Mouse (Mus musculus) cerebellum, adult 2 months (tissue): ENCODE data around the gene Lrrc19. TPM values are rescaled to one million over a fixed set of nuclear protein-coding genes. Genes with fewer than 3 reads are reported as not detected.
"Not testable (repeated sequence)": the region's sequence is repeated elsewhere in the genome, so short reads cannot be mapped to it uniquely, and the experiment has no call there.

Experiments
- DNase-seq, 2 experiments: peaks; one replicate each; pipeline ENCODE4 v3.0.0; 2021
- H3K27ac ChIP-seq: fragments of 200-500 bp; 2 replicates; pipeline ENCODE4 v1.5.1; 2012; ENCODE audit warnings: low read length, control low read depth, inconsistent platforms; ENCODE audit not compliant: insufficient read depth
- H3K27me3 ChIP-seq: fragments of 200-500 bp; 2 replicates; pipeline ENCODE4 v1.6.1; 2012; ENCODE audit warnings: inconsistent platforms, mild to moderate bottlenecking, low read length, moderate library complexity; ENCODE audit not compliant: control insufficient read depth, insufficient read depth
- H3K4me1 ChIP-seq: fragments of 200-500 bp; 2 replicates; pipeline ENCODE4 v1.6.1; 2011; ENCODE audit warnings: low read length; ENCODE audit not compliant: control insufficient read depth, insufficient read depth
- H3K4me3 ChIP-seq: fragments of 200-500 bp; replicated peaks from 2 replicates; pipeline ENCODE3; 2011; ENCODE audit warnings: mild to moderate bottlenecking, low read depth, low read length, control low read depth; ENCODE audit not compliant: insufficient read depth
- CTCF ChIP-seq: fragments of 200-500 bp; IDR thresholded peaks from 2 replicates; pipeline ENCODE4 v1.5.1; 2011; ENCODE audit warnings: low read depth, mild to moderate bottlenecking, control low read depth, low read length, moderate library complexity, borderline replicate concordance; ENCODE audit not compliant: insufficient read depth
- POLR2A ChIP-seq: fragments of 200-500 bp; IDR thresholded peaks from 2 replicates; pipeline ENCODE4 v1.6.1; 2011; ENCODE audit warnings: low read length, control low read depth, borderline replicate concordance; ENCODE audit not compliant: insufficient read depth
- WGBS: fragments of 180-500 bp; shearing (Covaris S2); methylation state at CpG from one replicate; pipeline ENCODE4 v1.1.7; 2018; 5-methylcytosine and 5-hydroxymethylcytosine counted together
- polyA plus RNA-seq: library from polyadenylated mRNA; depleted of rRNA; stranded (reverse); fragments of >200 nt; gene quantifications from 2 replicates; pipeline ENCODE4 v1.2.3, GENCODE M21; 2012

The Lrrc19 gene
- polyA plus RNA-seq, 1 experiment = not detected

DNA sequence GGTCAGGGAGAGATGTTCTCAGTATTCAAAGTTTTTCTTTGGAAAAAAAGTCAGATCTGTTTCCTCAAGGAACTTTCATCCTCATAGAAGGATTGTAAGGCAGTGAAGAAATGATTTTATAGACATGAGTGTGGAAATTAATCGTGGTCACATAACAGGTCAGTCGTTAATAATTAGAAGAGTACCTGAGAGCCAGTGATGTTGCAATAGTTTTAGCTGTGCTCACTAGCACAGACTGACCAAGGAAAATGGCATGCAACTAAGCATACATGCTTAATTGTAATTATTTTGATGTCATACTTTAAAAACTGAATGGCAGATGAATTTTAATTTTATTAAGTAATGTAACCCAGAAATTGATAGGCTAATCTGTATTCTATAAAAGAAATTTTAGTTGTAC, 30.7 kb upstream of the Lrrc19 start:
- WGBS = 89% methylated on average over 2 of the region's 2 CpGs
- H3K4me3 ChIP-seq = no peak overlapping the region
- no peak for TF ChIP-seq POLR2A
- TF ChIP-seq CTCF = no peak
- no peak overlapping the region for H3K27ac ChIP-seq
- H3K4me1 ChIP-seq = no peaks in the 10 kb centered on the region
- DNase-seq = no peak
- no peaks in the 10 kb centered on the region for H3K27me3 ChIP-seq

GRCm38 (mm10) chr4:94669718-94670117, 19.8 kb upstream of the Lrrc19 start:
- Histone ChIP-seq H3K4me1 (no peaks in the 10 kb centered on the region), H3K27ac (no peak overlapping the region), H3K4me3 (no peak overlapping the region), H3K27me3 (no peaks in the 10 kb centered on the region)
- TF ChIP-seq POLR2A (no peak), CTCF (no peak)
- WGBS = 48% methylated on average over 1 of the region's 1 CpGs
- no peak for DNase-seq

GRCm38 (mm10) chr4:94650426-94651175, 657 bp upstream of the Lrrc19 start:
- WGBS = 96% methylated on average over 5 of the region's 5 CpGs
- H3K27me3 ChIP-seq = not testable (repeated sequence)

DNA sequence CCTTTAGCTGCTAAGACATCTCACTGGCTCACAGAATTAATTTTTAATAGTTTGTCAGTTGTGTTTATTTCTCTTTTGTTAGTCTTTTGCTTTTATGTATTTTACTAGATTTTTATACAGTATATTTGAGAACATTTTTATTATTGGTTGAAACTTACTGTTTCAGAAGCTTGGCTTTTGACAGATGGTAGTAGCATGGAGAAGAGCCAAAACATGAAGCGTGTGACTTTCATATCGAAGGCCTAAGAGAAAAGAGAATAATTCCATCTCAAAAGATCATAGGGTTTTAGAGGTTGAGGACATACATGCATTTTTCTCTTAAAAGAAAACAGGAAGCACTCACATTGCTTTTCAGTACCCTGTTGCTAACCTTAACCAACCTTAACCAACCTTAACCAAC, 6.8 kb downstream of the Lrrc19 start:
- DNase-seq = peak in 1 of 2 experiments; percentile 15

More at GRCm38 (mm10) chr4:94650426-94651175, 657 bp upstream of the Lrrc19 start:
- H3K27ac ChIP-seq, H3K4me3 ChIP-seq, DNase-seq, H3K4me1 ChIP-seq: not testable (repeated sequence)

GRCm38 (mm10) chr4:94620077-94620476, 29.9 kb downstream of the Lrrc19 start:
- Histone ChIP-seq H3K4me3 (no peak overlapping the region), H3K27ac (no peak overlapping the region), H3K27me3 (no peaks in the 10 kb centered on the region), H3K4me1 (no peaks in the 10 kb centered on the region; the same call in 1 of the 2 replicates)
- DNase-seq = no peak
- WGBS = 90% methylated on average over 2 of the region's 2 CpGs
- TF ChIP-seq POLR2A = no peak
- TF ChIP-seq CTCF = no peak

More for the DNA sequence above, 6.8 kb downstream of the Lrrc19 start:
- Histone ChIP-seq H3K27me3 (no peaks in the 10 kb centered on the region), H3K4me3 (no peak overlapping the region), H3K27ac (no peak overlapping the region), H3K4me1 (no peaks in the 10 kb centered on the region)
- WGBS = 10% methylated on average over 2 of the region's 2 CpGs
- TF ChIP-seq CTCF = no peak
- TF ChIP-seq POLR2A = no peak

- 0 out of 2 replicates have a peak overlapping the region, but pooled peaks have one; percentile 35 for H3K27ac ChIP-seq
- H3K4me3 ChIP-seq = peak overlapping the region; percentile 97
- no peak for DNase-seq
- no peaks in the 10 kb centered on the region; the same call in 1 of the 2 replicates for H3K4me1 ChIP-seq
- TF ChIP-seq CTCF (no peak), POLR2A (no peak)
- WGBS = under 1% methylated on average over 18 of the region's 18 CpGs
- no peaks in the 10 kb centered on the region for H3K27me3 ChIP-seq
These were observed 35.3 kb downstream of the Lrrc19 start for GRCm38 (mm10) chr4:94614627-94615006.

DNA sequence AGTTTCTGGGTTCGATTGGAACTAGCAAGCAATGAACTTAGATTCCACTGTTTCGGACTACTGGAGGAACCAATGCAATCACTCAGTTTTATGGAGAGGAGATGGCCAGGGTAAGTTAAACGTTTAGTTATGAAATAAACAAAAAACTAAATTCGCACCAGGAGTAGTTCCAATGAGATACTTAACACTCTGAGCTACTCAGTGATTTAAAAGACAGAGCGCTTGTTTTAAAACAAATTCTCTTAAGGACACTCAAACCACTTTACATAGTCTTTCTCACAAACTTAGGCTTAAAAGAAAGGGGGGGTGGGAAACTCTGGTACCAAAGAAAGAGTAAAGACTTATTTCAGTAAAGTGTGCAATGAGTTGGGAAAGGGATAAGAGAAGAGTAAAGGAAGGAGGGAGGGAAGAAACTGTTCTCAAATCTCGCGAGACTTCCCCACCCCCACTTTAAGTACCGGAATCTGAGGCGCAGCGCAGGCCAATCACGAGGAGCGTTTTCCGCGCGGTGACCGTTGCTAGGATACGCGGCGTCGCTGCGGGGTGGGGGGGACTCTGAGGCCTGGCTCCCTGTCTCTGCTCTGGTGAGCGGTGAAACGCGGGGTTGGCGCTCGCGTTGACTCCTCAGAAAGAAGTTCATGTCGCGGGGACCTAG, 35.8 kb downstream of the Lrrc19 start, which contains the start of gene Ift74:
Ift74 (plus strand) TSS at position 520 of the 655 bp plus-strand sequence.
- 2% methylated on average over 29 of the region's 29 CpGs for WGBS
- TF ChIP-seq CTCF (no peak), POLR2A (peak; percentile 57; the same call in 1 of the 2 replicates)
- DNase-seq = peak; percentile 93 to 94

DNA sequence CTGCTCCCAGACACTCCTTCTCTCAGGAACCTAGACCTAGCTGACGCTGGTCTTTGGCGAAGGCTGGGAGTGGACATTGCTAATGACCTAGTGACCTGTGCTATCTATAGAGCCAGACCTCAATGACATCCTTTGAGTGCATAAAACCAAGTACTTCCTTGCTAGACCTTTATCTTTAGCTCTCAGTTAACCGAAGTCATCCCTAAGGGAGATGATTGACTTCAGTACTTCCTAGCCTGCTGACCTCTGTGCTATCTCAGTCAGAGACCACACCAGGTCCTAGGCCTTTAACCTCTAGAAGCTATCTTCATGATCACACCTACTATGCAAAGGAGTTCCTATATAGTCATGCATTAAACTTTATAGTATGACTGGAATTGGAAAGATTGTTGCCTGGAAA, 39.6 kb downstream of the Lrrc19 start:
- Histone ChIP-seq H3K27ac (no peak overlapping the region), H3K4me1 (no peaks in the 10 kb centered on the region; the same call in 1 of the 2 replicates), H3K27me3 (no peaks in the 10 kb centered on the region), H3K4me3 (no peak overlapping the region)
- TF ChIP-seq CTCF = no peak
- TF ChIP-seq POLR2A = no peak
- no peak for DNase-seq
- 89% methylated on average over 3 of the region's 3 CpGs for WGBS

More for the DNA sequence above, 35.8 kb downstream of the Lrrc19 start, which contains the start of gene Ift74:
- Histone ChIP-seq H3K4me1 (no peaks in the 10 kb centered on the region; the same call in 1 of the 2 replicates), H3K4me3 (peak within 1 kb of the TSS; percentile 97), H3K27ac (0 out of 2 replicates have a peak within 1 kb of the TSS, but pooled peaks have one; percentile 35), H3K27me3 (no peaks in the 10 kb centered on the region)
